Mouse (Mus musculus) G1E-ER4 (cell line): ENCODE data around the gene Efhc1. TPM values are rescaled to one million over a fixed set of nuclear protein-coding genes. Genes with fewer than 3 reads are reported as not detected.

ENCODE experiments used
- GATA1 ChIP-seq: IDR thresholded peaks from one replicate; pipeline ENCODE4 v1.8.0; 2012; ENCODE audit warnings: low read length, inconsistent platforms
- polyA plus RNA-seq: library from polyadenylated mRNA; stranded (reverse); fragments of >175 nt; gene quantifications from 2 replicates; pipeline ENCODE4 v1.2.3, GENCODE M21; 2012

Efhc1 gene
- polyA plus RNA-seq, 1 experiment, result not detected

- TF ChIP-seq GATA1, result no peak
Measured at GRCm38 (mm10) chr1:20994338-20994737, 42.9 kb downstream of the Efhc1 start.

- TF ChIP-seq GATA1, result no peak
Measured at GRCm38 (mm10) chr1:20995331-20995986, 44.0 kb downstream of the Efhc1 start.

DNA sequence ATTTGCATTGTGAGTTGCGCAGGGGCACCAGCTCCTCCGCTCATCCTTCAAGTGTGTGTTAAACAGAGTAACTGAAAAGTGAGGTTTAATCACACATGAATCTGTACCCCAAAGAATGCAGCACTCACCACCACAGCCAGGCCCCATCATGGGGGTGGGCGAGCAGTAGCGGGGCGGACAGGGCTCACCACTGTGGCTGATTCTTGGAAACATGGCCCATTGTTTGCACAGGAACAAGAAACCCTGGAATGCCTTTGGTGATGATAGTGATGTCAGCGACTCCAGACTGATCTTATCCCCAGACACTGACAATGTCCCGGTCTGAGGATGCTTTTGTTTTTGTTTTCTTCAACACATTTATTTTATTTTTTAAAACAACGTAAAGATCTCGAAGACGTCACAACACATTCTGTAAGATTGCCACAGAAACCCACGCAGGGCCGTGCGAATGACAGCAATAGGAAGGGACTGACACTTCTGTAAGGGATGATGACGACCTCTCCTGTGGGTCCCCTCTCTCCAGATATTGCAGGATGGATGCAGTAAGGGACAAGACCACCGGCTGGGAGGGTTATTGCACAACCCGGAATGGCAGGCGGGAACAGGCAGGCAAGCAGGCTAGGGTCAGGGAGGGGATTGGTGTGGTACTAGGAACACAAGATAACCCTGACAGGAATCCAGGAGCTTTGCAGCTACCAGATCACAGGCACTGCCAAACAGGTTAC, 45.3 kb downstream of the Efhc1 start:
- TF ChIP-seq GATA1, result no peak

DNA sequence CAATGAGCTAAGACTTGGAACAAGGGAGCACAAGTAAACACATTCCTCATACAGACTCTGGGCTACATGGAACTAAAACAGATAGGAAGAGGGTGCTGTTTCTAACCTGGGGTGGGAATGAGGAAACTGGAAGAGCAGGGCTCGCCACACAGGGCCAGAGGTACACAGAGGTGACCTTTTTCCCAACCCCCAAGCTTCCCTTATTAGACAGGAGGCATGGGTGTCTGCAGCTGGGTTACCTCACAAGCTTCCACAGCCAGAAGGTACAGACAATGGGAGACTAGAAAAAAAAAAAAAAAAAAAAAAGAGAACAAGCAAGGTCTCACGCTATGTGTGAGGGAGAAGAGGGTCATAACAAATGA, 45.9 kb downstream of the Efhc1 start:
- TF ChIP-seq GATA1, result no peak

DNA sequence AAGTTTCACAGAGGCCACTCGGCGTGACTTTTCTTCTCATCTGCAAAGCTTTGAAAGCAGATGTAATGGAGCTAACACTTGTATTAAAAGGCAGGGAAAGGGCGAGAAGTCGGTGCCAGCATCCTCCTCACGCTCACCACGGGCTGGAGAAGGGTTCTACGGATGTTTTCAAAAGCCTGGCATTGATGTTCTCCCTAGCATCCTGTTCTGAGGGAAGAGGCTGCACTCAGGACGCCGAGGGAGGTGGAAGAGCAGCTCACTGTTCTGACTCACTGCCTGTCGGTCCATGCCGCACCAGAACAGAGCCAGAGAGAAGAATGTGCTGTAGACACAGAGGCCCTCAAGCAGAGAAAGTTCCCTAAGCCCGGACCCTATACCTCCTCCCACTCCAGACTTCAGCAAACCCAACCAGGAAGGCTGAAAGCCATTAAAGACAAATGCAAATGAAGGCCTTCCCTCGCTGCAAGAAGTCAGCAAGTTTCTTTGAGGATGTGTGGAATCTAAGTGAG, 46.5 kb downstream of the Efhc1 start:
- TF ChIP-seq GATA1, result no peak

DNA sequence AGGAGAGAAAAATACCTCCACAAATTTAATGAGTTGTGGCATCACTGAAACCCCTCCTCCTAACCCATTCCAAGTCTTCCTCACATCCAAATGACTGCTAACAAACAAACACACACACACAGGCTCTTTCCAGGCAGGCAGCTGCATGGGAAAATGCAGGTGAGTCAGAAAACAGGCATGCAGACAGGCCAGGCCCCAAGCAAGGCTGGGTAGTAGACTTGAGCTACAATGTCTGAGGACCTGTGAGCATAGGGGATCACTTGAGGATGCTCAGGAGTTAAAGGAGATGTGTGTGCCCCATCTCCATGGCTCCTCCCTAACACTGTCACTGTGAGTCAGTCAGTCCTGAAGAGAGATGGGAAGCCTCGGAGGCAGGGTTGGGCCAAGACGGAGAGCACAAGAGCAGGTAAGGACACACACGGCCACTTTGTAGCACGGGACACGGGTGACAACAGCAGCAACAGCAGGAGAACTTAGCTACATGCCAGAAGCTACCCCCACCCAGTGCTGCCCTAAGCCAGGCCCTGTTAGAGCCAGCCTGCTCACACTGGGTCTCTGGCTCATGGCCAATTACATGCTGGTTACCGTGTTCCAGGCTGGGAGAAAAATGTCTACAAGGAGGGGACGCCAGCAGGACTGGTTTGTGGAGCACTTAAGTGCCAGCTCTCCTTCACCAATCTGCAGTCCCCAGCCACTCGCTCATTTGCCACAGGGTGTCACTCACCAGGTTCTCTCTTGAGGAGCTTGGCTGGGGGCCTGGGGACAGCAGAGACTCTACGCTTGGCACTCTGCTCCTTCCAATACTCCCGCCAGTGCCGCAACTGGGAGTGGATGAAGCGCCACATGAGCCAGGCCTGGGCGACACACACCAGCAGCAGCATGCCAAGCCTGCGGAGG, 51.1 kb downstream of the Efhc1 start:
- TF ChIP-seq GATA1, result no peak

GRCm38 (mm10) chr1:21004596-21004995, 53.2 kb downstream of the Efhc1 start:
- TF ChIP-seq GATA1, result no peak

GRCm38 (mm10) chr1:21006775-21007174, 55.3 kb downstream of the Efhc1 start:
- no peak for TF ChIP-seq GATA1

- TF ChIP-seq GATA1, result no peak
Measured at GRCm38 (mm10) chr1:21007941-21008701, 56.7 kb downstream of the Efhc1 start.

DNA sequence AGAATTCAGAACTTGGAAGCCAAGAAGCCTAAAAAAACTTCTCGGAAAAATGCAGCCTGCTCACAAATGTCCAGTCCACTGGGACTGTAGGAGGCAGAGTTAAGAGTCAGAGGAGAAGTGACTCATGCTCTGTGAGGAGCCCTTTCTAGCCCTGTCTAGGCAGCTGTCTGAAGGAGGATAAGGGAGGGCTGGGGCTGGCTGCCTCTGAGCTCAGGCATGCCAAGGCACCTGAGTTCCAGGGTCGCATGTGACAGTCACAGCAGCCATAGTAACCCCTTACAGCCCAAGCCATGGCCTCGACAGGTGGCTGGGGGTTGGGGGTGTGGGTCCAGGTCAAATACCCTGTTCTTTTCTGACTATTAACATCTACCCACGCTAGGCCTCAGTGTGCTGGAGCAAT, 57.5 kb downstream of the Efhc1 start:
- no peak for TF ChIP-seq GATA1

GRCm38 (mm10) chr1:21010282-21010800, 58.9 kb downstream of the Efhc1 start:
- no peak for TF ChIP-seq GATA1

GRCm38 (mm10) chr1:21014463-21014862, 63.0 kb downstream of the Efhc1 start:
- TF ChIP-seq GATA1, result no peak

GRCm38 (mm10) chr1:21023101-21023500, 71.7 kb downstream of the Efhc1 start:
- TF ChIP-seq GATA1, result no peak

- no peak for TF ChIP-seq GATA1
Measured at GRCm38 (mm10) chr1:21025203-21025602, 73.8 kb downstream of the Efhc1 start.

GRCm38 (mm10) chr1:21026534-21026933, 75.1 kb downstream of the Efhc1 start:
- no peak for TF ChIP-seq GATA1
